Mouse (Mus musculus) cerebellum, adult 18-20 months (tissue): ENCODE results near the gene Serpinb9.
A peak's percentile ranks its signal among the peaks of the same experiment; 100 is the strongest.
"Not testable (repeated sequence)": the region's sequence is repeated elsewhere in the genome, so short reads cannot be mapped to it uniquely, and the experiment has no call there.

Experiments
- DNase-seq, 2 experiments: peaks; one replicate each; pipeline ENCODE4 v3.0.0; 2021

The Serpinb9 gene

DNA sequence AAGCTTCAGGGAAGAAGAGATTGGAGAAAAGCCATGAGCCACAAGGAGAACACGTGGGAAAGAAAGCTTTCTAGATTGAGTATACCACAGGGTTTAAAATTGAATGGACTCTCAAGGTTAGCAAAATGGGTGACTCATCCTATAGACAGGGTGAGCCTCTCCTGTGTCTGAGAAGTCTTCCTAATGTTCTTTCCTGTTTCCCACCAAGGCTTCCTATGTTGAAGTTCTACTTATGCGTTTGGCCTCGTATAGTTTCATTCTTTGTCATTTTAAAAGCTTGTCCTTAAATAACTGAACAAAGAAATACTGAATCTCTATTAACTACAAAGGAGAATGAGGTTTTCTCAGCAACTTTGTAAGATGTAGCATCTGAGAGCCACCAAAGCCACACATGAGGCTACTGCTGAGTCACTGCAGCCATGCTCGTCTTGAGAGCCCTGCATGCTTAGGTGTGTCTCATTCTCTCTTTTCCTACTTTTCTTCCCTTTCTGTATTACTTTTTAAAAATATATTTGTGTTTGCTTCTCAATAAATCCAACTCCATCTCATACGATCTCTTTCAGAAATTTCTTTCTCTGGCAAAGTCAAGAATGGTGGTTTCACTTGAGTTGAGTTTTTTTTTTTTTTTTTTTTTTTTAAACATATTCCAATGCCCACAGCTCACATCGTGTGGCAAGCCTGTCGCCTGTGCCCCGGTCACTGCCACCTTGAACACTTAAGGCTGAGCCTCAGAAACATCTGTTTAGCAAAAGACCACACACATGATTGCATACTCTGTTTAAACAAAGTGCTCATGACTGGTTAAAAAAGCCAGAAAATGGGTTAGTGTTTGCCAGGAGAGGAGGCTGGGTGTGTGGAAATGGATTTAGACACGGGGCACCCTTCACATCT is 718 bp downstream of the Serpinb9 start:
- no peak for DNase-seq

DNA sequence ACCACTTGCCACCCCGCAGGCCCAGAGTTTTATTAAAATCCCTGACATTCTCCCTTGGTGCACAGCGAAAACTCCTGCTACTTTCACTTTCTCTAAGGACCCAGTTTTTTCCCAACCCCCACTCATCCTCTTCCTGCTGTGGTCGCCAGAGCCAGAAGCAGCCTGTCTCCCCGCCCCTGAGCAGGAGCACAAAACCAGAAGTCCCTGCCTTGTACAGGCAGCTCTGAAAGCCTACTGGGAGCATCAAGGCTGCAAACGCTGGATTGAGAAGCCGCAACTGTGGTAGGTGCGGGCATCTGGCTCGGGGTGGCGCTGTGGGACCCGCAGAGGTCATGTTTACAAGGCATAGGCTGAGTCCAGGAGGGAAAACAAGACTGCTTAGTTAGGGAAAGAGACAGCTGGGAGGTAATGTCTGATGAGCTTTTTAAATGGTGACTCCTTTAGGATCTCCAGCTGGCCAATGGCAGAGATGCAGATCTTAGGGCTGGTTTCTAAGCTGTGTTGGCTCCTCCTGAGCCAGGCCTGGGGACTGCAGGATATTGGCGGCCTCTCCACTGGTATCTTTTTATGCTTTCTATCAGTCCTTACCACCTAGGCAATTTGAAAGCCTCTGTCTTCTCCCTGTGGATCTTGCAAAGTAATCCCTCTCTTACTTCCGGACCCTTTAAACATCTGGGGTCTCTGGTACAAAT is 1.5 kb downstream of the Serpinb9 start:
- peak; percentile 74 to 75 for DNase-seq

DNA sequence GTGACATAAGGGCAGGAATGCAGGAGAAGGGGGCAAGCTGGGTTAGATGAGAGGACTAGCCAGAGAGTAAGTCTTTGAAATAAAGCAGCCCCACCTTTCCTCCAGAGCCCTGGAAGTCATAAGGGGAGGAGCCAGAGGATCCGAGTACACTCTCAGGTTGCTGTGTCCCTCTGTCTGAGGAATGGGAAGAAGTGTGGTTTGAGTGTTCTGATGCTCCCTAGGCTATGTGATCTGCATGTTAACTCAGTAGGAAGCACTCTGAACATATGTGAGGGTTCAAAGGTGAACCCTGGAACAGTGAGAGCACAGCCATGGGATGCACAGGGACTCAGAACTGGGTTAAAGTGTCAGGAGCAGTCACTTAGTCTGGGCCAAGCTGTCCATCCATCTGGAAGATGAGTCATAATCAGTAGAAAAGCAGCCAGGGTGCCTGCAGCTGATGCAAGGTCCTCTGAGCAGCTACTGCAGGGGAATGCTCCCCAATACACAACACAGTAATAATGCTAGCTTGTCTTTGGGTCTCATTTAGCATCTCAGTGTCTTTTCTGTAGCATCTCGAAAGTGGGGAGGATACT is 2.5 kb downstream of the Serpinb9 start:
- DNase-seq: peak; percentile 10 to 21

DNA sequence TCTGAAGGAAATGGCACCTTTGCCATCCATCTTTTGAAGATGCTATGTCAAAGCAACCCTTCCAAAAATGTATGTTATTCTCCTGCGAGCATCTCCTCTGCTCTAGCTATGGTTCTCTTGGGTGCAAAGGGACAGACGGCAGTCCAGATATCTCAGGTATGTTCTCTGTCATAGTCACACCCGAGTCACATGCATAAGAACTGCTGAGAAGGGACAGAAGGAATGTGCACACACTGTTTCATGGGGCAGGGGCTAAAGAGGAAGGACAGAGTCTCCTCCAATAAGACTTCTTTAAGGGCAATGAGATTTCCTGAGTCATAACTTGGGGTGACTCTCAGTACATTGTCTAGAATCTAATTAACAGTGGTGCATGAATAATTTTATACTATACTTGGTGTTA is 3.5 kb downstream of the Serpinb9 start:
- no peak for DNase-seq

DNA sequence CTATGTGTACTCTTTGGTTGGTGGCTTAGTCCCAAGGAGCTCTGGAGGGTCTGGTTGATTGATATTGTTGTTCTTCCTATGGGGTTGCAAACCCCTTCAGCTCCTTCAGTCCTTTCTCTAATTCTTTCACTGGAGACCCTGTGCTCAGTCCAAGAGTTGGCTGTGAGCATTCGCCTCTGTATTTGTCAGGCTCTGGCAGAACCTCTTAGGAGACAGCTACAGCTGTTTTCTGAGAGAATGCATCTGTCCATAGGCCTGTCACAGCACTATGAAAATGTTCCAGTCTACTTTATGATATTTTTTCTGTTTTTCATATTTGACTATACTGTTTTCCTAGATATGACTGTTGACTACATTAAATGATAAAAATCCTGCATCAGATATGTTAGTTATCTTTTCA is 9.3 kb downstream of the Serpinb9 start:
- DNase-seq: no peak

DNA sequence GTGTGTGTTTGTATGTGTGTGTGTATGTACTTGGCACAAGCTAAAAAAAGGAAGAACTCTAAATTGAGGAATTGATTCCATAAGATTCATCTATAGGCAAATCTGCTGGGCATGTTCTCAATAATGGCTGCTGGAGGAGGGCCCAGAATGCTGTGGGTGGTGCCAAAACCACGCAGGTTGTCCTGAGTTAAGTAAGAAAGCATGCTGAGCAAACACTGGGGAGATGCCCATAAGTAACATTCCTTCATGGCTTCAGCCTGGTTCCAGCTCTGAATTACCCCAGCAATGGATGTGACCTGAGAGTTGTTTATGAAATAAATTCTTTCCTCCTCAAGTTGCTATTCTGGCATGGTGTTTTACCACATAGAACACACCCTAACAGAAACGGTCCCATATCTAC is 10.2 kb downstream of the Serpinb9 start:
- DNase-seq: no peak

DNA sequence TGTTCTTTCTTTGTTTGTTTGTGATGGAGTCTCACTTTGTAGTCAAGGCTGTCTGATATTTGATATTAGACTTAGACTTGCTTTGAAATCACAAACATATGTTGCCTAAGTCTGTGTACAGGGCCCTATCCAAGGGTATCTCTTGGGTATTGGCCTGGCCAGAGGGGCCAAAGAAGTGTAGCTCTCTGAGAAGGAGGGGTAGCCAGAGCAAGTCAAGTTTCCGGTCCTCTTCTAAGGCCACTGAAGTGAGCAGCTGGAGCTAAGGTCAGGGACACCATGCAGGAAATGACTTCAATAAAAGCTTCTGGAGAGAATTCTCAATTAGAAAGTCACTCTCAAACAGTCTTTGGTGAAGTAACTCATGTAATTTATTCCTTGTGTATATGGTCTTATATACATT is 19.3 kb downstream of the Serpinb9 start:
- DNase-seq: no peak

DNA sequence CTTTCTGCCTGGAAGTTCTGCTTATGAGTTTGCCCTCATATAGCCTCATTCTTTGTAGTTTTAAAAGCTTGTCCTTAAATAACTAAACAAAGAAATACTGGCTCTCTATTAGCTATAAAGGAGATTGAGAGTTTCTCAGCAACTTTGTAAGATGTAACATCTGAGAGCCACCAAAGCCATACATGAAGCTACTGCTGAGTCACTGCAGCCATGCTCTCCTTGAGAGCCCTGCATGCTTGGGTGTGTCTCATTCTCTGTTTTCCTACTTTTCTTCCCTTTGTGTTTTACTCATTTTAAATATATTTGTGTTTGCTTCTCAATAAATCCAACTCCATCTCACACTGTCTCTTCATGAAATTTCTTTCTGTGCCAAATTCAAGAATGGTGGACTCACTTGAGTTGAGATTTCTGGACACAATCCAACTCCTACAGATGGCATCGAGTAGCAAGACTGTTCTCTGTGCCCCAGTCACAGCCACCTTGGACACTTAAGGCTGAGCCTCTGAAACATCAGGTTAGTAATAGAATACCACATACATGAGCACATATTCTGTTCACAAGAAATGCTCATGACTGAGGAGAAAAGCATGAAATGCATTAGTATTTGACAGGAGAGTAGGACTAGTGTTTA is 23.5 kb downstream of the Serpinb9 start:
- peak in 1 of 2 experiments; percentile 12 for DNase-seq

DNA sequence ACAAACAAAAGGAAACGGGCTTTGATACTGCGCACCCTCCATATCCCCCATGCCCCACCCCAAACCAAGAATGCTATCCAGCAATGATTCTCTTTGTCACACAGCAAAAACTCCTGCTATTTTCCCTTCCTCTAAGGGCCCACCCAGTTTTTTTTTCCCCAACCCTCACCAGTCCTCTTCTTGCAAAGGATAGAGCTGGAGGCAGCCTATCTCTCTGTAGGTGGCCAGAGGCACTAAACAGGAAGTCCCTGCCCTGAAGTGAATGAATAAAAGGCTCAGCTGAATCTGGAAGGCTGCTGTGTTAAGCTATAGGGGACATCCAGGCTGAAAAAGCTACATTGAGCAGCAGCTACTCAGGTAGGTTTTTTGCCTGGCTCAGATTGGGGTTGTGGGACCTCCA is 24.2 kb downstream of the Serpinb9 start, which contains the start of gene Serpinb9b:
Serpinb9b (plus strand) TSS at position 173 of the 400 bp plus-strand sequence.
- DNase-seq: no peak

DNA sequence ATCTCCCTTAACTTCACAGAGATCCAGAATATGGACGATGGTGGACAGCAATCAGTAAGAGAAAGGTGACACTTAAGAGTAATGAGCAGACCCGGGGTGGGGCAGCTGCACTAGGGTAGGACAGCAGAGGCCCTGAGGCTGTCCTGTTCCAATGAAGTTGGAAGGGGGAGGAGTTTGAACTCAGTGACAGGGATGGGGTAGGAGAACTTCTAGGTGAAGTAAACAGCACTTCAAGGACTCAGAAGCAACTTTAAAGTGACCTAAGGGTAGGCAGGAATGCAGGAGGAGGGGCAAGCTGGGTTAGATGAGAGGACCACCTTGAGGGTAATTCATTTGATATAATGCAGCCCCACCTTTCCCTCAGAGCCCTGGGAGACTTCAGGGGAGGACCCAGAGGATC is 25.1 kb downstream of the Serpinb9 start:
- DNase-seq: no peak

DNA sequence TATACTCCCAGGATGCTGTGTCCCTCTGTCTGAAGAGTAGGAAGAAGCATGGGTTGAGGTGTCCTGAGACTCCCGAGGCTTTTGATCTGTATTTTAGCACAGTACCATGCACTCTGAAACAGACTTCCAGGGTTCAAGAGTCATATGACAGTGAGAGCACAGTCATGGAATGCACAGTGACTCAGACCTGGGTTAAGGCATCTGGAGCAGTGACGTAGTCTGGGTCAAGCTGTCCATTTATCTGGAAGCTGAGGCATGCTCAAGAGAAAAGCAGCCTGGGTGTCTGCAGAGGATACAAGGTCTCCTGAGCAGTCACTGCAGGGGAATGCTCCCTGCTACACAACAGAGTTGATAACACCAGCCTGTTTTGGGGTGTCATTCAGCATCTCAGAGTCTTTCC is 25.5 kb downstream of the Serpinb9 start:
- DNase-seq: no peak

DNA sequence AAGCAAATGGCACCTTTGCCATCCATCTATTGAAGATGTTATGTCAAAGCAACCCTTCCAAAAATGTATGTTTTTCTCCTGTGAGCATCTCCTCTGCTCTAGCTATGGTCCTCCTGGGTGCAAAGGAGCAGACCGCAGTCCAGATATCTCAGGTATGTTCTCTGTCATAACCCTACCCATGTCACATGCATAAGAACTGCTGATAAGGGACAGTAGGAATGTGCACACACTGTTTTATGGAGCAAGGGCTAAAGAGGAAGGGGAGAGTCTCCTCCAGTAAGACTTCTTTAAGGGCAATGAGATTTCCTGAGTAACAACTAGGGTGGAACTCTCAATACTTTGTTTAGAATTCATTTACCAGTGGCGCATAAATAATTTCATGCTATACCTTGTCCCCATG is 26.4 kb downstream of the Serpinb9 start:
- DNase-seq: not testable (repeated sequence)

DNA sequence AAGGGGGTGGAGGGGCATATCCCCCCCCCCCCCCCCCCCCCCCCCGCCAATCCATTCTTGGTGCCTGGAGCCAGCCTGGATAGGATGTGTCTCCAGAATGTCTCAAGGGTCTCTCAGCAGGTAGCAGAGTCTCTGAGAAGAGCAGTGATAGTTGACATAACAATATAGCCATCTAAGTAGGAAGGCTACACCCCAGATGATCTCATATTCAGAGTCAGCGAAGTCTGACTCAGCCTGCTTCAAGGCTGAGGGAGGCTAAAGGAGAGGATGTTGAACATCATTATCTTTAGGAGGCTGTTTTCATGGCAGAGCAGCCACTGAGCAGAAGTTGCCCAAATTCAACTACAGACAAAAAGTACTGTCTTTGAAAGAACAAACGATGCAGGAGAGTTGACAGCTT is 27.2 kb downstream of the Serpinb9 start:
- DNase-seq: no peak

DNA sequence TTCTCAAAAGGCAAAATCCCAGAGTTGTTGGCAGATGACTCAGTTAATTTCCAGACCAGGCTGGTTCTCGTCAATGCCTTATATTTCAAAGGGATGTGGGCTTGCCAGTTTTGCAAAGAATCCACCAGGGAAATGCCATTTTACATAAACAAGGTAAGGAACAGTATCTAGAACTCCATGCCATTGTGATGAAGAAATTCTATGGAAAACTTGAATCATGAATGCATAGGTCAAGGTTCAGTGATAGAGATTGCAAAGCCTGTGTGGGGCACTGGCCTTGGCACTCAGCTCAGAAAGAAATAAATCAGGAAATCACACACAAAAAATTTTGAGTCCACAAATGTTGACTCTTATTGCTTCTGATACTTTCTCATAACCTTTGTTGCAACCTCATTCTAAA is 32.5 kb downstream of the Serpinb9 start:
- no peak for DNase-seq

DNA sequence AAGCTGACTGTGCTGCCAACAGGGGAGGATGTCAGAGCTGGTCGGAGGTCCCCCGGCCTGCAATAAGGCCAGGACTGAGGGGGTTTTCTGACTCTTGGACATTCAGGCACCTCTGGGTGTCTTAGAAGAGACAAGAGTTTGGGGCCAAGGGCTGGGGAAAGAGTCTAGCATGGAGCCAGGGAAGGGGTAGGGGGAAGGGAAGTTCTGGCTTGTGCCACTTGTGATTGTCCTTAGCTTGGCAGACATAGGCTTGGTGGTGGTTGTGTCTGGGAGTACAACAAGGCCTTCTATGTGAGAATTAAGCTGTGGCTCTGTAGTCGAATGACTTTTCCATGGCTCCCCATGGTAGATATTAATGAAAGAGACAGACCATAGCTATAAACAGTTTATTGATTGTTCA is 40.5 kb downstream of the Serpinb9 start:
- DNase-seq: no peak

DNA sequence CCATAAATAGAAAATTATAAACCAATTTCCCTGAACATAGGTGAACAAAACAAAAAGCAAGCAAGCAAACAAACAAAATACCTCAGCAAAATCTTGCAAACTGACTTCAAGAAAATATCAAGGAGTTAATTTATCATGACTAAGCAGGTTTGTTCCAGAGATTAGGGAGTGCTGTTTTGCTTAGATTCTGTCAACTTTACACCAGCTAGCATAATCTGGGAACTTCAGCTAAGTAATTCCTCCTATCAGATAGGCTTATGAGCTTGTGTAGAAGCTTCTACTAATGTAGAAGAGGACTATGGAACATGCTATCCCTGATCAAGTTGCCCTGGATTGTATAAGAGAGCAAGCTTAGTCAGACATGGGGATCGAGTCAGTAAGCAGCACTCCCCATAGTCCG is 44.2 kb downstream of the Serpinb9 start:
- DNase-seq: no peak

DNA sequence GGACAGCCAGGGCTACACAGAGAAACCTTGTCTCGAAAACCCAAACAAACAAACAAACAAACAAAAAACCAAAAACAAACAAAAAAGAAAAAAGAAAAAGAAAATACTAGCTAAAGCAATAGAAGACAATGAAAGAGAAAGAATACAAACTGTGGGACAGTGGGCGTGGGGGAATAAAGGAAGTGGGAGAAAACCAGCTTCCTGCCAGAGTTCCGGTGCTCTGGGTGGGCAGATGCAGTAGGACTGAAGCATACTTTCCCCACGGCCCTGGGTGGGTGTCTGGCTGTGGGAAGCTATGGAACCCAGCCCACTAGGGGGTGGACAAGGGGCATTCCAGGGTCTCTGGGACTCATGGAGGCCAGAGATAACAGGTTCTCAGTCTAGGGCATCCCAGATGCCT is 45.1 kb downstream of the Serpinb9 start:
- no peak for DNase-seq

DNA sequence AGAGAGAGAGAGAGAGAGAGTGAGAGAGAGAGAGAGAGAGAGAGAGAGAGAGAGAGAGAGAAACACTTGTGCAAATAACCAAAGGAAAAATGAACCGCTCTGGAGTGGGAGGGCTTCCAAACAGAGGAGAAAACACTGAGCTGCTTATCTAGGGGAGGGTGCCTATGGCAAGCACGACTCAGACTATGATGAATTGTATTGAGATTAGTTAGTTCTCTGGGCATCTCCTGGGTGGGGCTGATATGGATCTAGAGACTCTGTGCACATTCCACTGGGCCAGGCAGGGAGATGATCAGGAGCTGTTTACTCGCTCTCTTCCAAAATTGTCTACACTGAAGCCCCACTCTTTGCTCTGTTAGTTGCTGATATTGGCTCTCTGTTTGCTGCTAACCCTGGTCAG is 48.6 kb downstream of the Serpinb9 start:
- DNase-seq: no peak

DNA sequence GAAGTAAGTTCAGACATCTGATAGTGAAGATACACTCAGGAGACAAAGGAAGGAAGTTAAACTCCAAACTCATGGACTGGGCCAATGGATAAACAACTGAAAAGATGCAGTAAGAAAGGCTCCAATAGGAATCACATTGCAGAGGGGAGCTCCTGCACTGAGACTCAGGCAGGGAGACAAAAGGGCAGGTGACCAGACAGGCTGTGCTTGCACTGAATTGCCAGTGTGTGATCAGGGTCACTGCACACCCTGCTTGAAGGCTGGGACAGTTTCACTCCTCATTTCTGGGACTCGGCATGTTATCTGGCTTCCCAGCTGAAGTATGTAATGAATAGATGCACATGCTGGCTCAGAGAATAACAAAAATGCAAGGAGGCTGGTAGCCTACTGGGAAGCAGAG is 60.0 kb downstream of the Serpinb9 start:
- DNase-seq: no peak
